Mouse (Mus musculus) activated CD4-positive, CD25-positive, alpha-beta regulatory T cell, adult 4 months (primary cell): ENCODE data around the gene Gm10639. TPM values are rescaled to one million over a fixed set of nuclear protein-coding genes. Genes with fewer than 3 reads are reported as not detected.
"Not testable (repeated sequence)": the region's sequence is repeated elsewhere in the genome, so short reads cannot be mapped to it uniquely, and the experiment has no call there.

ENCODE experiments used
- ATAC-seq: one replicate; pipeline ENCODE4 v1.8.0; 2017
- polyA plus RNA-seq, 2 experiments: library from polyadenylated mRNA; unstranded; fragments of 100-300 nt; shearing (Covaris generic); gene quantifications; one replicate each; pipeline ENCODE4 v1.2.1; 2017

The Gm10639 gene
- polyA plus RNA-seq, 2 experiments from 2014 or later: not detected

- ATAC-seq: not testable (repeated sequence)
These were observed 58.7 kb downstream of the Gm10639 start for GRCm38 (mm10) chr9:78348206-78349004.

- not testable (repeated sequence) for ATAC-seq
These were observed 59.4 kb downstream of the Gm10639 start for GRCm38 (mm10) chr9:78349141-78349540.

GRCm38 (mm10) chr9:78350007-78350406 lies 60.3 kb downstream of the Gm10639 start:
- ATAC-seq: not testable (repeated sequence)

DNA sequence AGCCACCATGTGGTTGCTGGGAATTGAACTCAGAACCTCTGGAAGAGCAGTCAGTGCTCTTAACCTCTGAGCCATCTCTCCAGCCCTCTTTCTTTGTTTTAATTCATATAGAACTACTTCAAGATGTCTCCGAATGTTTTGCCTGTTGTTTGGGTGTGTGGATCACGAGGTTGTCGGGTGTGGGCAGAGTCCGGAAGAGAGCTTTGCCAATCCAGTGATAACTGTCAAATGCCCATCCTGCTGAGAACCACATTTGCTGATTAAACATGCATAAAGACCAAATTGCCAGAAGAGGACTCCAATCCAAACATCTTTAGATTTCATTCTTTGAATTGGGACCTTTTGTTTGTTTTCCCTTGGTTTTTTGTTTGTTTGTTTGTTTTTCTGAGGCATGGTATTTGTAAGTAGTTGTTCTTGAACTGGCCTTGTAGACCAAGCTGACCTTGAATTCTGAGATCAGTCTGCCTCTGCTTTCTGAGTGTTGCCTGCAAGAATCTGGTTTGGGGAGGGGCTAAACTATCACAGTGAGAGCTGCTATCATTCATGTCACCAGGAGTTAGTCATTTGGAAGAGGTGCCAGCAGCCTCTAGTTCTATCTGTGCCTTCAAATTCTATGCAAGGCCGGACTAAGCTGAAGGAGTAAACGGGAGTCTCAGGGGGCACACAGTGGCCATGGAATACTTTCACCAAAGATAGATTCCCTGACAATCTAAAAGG lies 61.9 kb downstream of the Gm10639 start:
- ATAC-seq: no peak

Other genes starting within 250 kb of the Gm10639 start
- under 1 TPM in 1 of 2 experiments, not detected in 1; 0.21 TPM for gene Gcm1, start 238.0 kb upstream of the Gm10639 start, polyA plus RNA-seq
- 10 to 100 TPM; 18.0 to 20.3 TPM for gene Fbxo9, start 180.9 kb upstream of the Gm10639 start, polyA plus RNA-seq
- gene Ick, start 180.7 kb upstream of the Gm10639 start, polyA plus RNA-seq: 1 to 10 TPM; 8.1 to 9.5 TPM
- 10 to 100 TPM; 22.3 to 23.5 TPM for gene Gsta4, start 107.1 kb upstream of the Gm10639 start, polyA plus RNA-seq
- gene Gsta1, start 59.3 kb upstream of the Gm10639 start, polyA plus RNA-seq: not detected
- gene Gm3776, start 32.8 kb upstream of the Gm10639 start, polyA plus RNA-seq: not detected
- gene Omt2a, start 24.9 kb downstream of the Gm10639 start, polyA plus RNA-seq: not detected
- gene Omt2b, start 37.7 kb downstream of the Gm10639 start, polyA plus RNA-seq: not detected
- gene Gsta2, start 65.9 kb downstream of the Gm10639 start, polyA plus RNA-seq: not detected
- gene Dppa5a, start 78.3 kb downstream of the Gm10639 start, polyA plus RNA-seq: not detected
- gene Ooep, start 88.8 kb downstream of the Gm10639 start, polyA plus RNA-seq: under 1 TPM in 1 of 2 experiments, not detected in 1; 0.16 TPM
- 1 to 10 TPM; 2.7 to 3.1 TPM for gene Ddx43, start 105.9 kb downstream of the Gm10639 start, polyA plus RNA-seq
- gene Cgas, start 153.3 kb downstream of the Gm10639 start, polyA plus RNA-seq: 1 to 10 TPM; 2.6 to 3.4 TPM
- 10 to 100 TPM; 11.6 to 14.8 TPM for gene Mto1, start 158.3 kb downstream of the Gm10639 start, polyA plus RNA-seq
- gene Gm17324, start 158.9 kb downstream of the Gm10639 start, polyA plus RNA-seq: not detected
- gene Eef1a1, start 199.2 kb downstream of the Gm10639 start, polyA plus RNA-seq: over 10,000 TPM; 10,605 to 11,851 TPM